8 mouse cellular contexts compared by ENCODE assay signal in the genomic region with DNA sequence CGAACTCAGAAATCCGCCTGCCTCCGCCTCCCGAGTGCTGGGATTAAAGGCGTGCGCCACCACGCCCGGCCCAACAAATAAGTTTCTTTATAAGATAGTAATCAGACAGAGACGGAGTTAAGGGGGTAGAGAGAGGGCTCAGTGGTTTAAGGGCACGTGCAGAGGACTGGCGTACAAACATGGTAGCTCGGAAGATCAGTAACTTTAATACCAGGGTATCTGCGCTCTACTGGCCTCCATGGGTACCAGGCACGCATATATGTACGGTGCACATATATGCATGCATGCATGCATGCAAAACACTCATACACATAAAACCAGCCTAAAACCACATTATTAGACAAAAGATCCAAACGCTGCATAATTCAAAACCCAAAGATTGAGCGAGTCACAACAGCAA. TPM values are rescaled to one million over a fixed set of nuclear protein-coding genes. Genes with fewer than 3 reads are reported as not detected.
DNase-seq lines count a peak whose midpoint lies in the region; ATAC-seq and TF ChIP-seq lines count a peak whose summit lies in the region.

No protein-coding gene starts in this region.

- peak overlapping the region; percentile 83 for H3K4me3 ChIP-seq in gastrocnemius, adult 2 months
- H3K4me3 ChIP-seq in erythroblast, embryonic 14.5 days (replicated peaks), result peak overlapping the region; percentile 95
- H3K4me3 ChIP-seq in limb, embryonic 13.5 days, result peak overlapping the region; percentile 90
- H3K4me3 ChIP-seq in stomach, postnatal 0 days (ENCODE audit: low read depth, low read length), result peak overlapping the region; percentile 80

- peaks cover 61% of the 10 kb centered on the region for H3K4me1 ChIP-seq in erythroblast, embryonic 14.5 days (ENCODE audit: control insufficient read depth)
- H3K4me1 ChIP-seq in limb, embryonic 13.5 days, result peaks cover 12% of the 10 kb centered on the region
- H3K4me1 ChIP-seq in stomach, postnatal 0 days (replicated peaks; ENCODE audit: control insufficient read depth, insufficient read depth), result peaks cover 3% of the 10 kb centered on the region; the same call in 1 of the 2 replicates

- WGBS in limb, embryonic 13.5 days, result 51% methylated on average over 17 of the region's 17 CpGs
- 42% methylated on average over 17 of the region's 17 CpGs for WGBS in stomach, postnatal 0 days

- no peak for TF ChIP-seq EP300 in stomach, postnatal 0 days (optimal IDR thresholded peaks at IDR 0.05)

- intact Hi-C loops in gastrocnemius, adult 2 months (cut with DNase I), result loop anchor here (2.0 kb wide), 1 partner anchor 20 kb away; no protein-coding TSS in a partner anchor
- intact Hi-C loops in gastrocnemius, postnatal 14 days (cut with DNase I; ENCODE audit: low total_unique reads), result no loop called here

- no peak for TF ChIP-seq CTCF in gastrocnemius, adult 2 months (IDR thresholded peaks at IDR 0.05)
- no peak for TF ChIP-seq CTCF in stomach, postnatal 0 days (IDR thresholded peaks at IDR 0.05; ENCODE audit: low read depth)

- H3K9me3 ChIP-seq in erythroblast, embryonic 14.5 days (ENCODE audit: control insufficient read depth, low read length), result peaks cover 7% of the 10 kb centered on the region
- no peaks in the 10 kb centered on the region for H3K9me3 ChIP-seq in limb, embryonic 13.5 days
- no peaks in the 10 kb centered on the region for H3K9me3 ChIP-seq in stomach, postnatal 0 days (ENCODE audit: control insufficient read depth, low read length)

- H3K27me3 ChIP-seq in erythroblast, embryonic 14.5 days (ENCODE audit: control insufficient read depth), result no peaks in the 10 kb centered on the region
- no peaks in the 10 kb centered on the region for H3K27me3 ChIP-seq in limb, embryonic 13.5 days
- H3K27me3 ChIP-seq in stomach, postnatal 0 days (ENCODE audit: control insufficient read depth, insufficient read depth, low read length), result no peaks in the 10 kb centered on the region

- peak; percentile 26 for ATAC-seq in CD4-positive, CD25-positive, alpha-beta regulatory T cell, adult 4 months
- ATAC-seq in limb, embryonic 13.5 days (ENCODE audit: low FRiP score, low read depth), result no peak
- ATAC-seq in stomach, postnatal 0 days (ENCODE audit: low FRiP score, low TSS enrichment), result no peak

- peak overlapping the region; percentile 95 for H3K27ac ChIP-seq in gastrocnemius, adult 2 months
- H3K27ac ChIP-seq in limb, embryonic 13.5 days, result peak overlapping the region; percentile 92
- H3K27ac ChIP-seq in stomach, postnatal 0 days (replicated peaks), result peak overlapping the region; percentile 94

- H3K4me2 ChIP-seq in limb, embryonic 13.5 days (replicated peaks), result peak overlapping the region; percentile 73
- peak overlapping the region; percentile 78 for H3K4me2 ChIP-seq in stomach, postnatal 0 days (replicated peaks; ENCODE audit: low read depth)

- peak overlapping the region; percentile 94 for H3K9ac ChIP-seq in limb, embryonic 13.5 days
- peak overlapping the region; percentile 66 for H3K9ac ChIP-seq in stomach, postnatal 0 days (ENCODE audit: low read length)

- no peak for DNase-seq in gastrocnemius, adult 2 months
- DNase-seq in gastrocnemius, postnatal 14 days, result no peak
- DNase-seq in stomach, postnatal 0 days (ENCODE audit: low spot score), result no peak
- no peak for DNase-seq in gastrocnemius, adult 8-10 months (ENCODE audit: low spot score in 2 of 2)
- no peak for DNase-seq in thymus, postnatal 25 days

- H3K36me3 ChIP-seq in erythroblast, embryonic 14.5 days (ENCODE audit: control insufficient read depth), result peaks cover 26% of the 10 kb centered on the region
- peaks cover 21% of the 10 kb centered on the region for H3K36me3 ChIP-seq in limb, embryonic 13.5 days
- H3K36me3 ChIP-seq in stomach, postnatal 0 days (ENCODE audit: control insufficient read depth, insufficient read depth, low read length), result no peaks in the 10 kb centered on the region

RNA-seq across cellular contexts. Expression of gene Ifnar1, which starts 0.7 kb away (rescaled TPM):
- total RNA-seq in gastrocnemius, adult 2 months (2021), result 10 to 100 TPM; 12.6 to 15.1 TPM
- total RNA-seq in gastrocnemius, postnatal 14 days (2021), result 10 to 100 TPM; 26.1 to 28.7 TPM
- polyA plus RNA-seq in CD4-positive, CD25-positive, alpha-beta regulatory T cell, adult 4 months (2017; shearing (Covaris generic)), result 100 to 1,000 TPM in 1 of 2 experiments, 10 to 100 TPM in 1; 86.0 to 120 TPM
- polyA plus RNA-seq in erythroblast, embryonic 14.5 days (2012), result 0.82 and 1.0 TPM in 2 replicates
- 63.5 and 67.1 TPM in 2 replicates for polyA plus RNA-seq in limb, embryonic 13.5 days (2015; fragmentation: Nextera tagmentation; extraction: Ambion mirVana)
- polyA plus RNA-seq in stomach, postnatal 0 days (2015; fragmentation: Nextera tagmentation; extraction: Ambion mirVana), result 18.3 and 19.2 TPM in 2 replicates
- 10 to 100 TPM in 1 of 4 experiments, 1 to 10 TPM in 3; 8.4 to 10.3 (median 8.6) TPM for total RNA-seq in gastrocnemius, adult 8-10 months (2022)
